Mouse (Mus musculus) liver, postnatal 0 days (tissue): ENCODE data around the gene Kirrel3. TPM values are rescaled to one million over a fixed set of nuclear protein-coding genes. Genes with fewer than 3 reads are reported as not detected.

Source experiments
- ATAC-seq: fragments of 200-750 bp; cut with Nextera tagmentation; 2 replicates; pipeline ENCODE4 v1.8.0; 2017; ENCODE audit warnings: mild to moderate bottlenecking, moderate library complexity
- DNase-seq: peaks from one replicate; pipeline ENCODE4 v3.0.0-alpha.2; 2016
- H3K27ac ChIP-seq: fragments of 300-500 bp; sonication (generic); 2 replicates; pipeline ENCODE4 v1.5.1; 2014; ENCODE audit warnings: antibody characterized with exemption, moderate library complexity, mild to moderate bottlenecking, low read depth
- H3K27me3 ChIP-seq: fragments of 300-500 bp; sonication (generic); 2 replicates; pipeline ENCODE4 v1.6.1; 2014; ENCODE audit warnings: low read length, control low read depth, mixed read lengths; ENCODE audit not compliant: insufficient read depth
- H3K36me3 ChIP-seq: fragments of 300-500 bp; sonication (generic); replicated peaks from 2 replicates; pipeline ENCODE4 v1.6.1; 2014; ENCODE audit warnings: mild to moderate bottlenecking, control low read depth, low read length, moderate library complexity, mixed read lengths; ENCODE audit not compliant: insufficient read depth
- H3K4me1 ChIP-seq: fragments of 300-500 bp; sonication (generic); 2 replicates; pipeline ENCODE4 v1.6.1; 2014; ENCODE audit warnings: antibody characterized with exemption, mild to moderate bottlenecking, control low read depth; ENCODE audit not compliant: insufficient read depth
- H3K4me2 ChIP-seq: fragments of 300-500 bp; sonication (generic); 2 replicates; pipeline ENCODE4 v1.6.1; 2014; ENCODE audit warnings: low read depth, mild to moderate bottlenecking, low read length, moderate library complexity, mixed read lengths
- H3K4me3 ChIP-seq: fragments of 300-500 bp; sonication (generic); 2 replicates; pipeline ENCODE4 v1.5.1; 2014; ENCODE audit warnings: low read depth, low read length
- H3K9ac ChIP-seq: fragments of 300-500 bp; sonication (generic); replicated peaks from 2 replicates; pipeline ENCODE4 v1.6.1; 2014; ENCODE audit warnings: mild to moderate bottlenecking, moderate library complexity
- H3K9me3 ChIP-seq: fragments of 300-500 bp; sonication (generic); 2 replicates; pipeline ENCODE4 v1.6.1; 2016; ENCODE audit warnings: mild to moderate bottlenecking, control low read depth, low read length, mixed read lengths
- CTCF ChIP-seq: sonication (generic); IDR thresholded peaks from 2 replicates; pipeline ENCODE4 v1.5.1; 2016; ENCODE audit warnings: antibody characterized with exemption, low read depth
- EP300 ChIP-seq: IDR thresholded peaks from 2 replicates; pipeline ENCODE4 v1.6.1; 2016; ENCODE audit warnings: antibody characterized with exemption, low read depth, mild to moderate bottlenecking
- WGBS: fragments of 180-500 bp; shearing (Covaris S2); extraction: QIAGEN DNeasy Blood & Tissue Kit; methylation state at CpG from one replicate; pipeline ENCODE4 v1.1.7; 2014; ENCODE audit not compliant: insufficient replicate concordance; 5-methylcytosine and 5-hydroxymethylcytosine counted together
- polyA plus RNA-seq: library from polyadenylated mRNA; unstranded; fragments of >200 nt; fragmentation: Nextera tagmentation; extraction: Ambion mirVana; gene quantifications from 2 replicates; pipeline ENCODE4 v1.2.1, GENCODE M21; 2015

The Kirrel3 gene
- polyA plus RNA-seq, 1 experiment from 2014 or later: 0.07 TPM

DNA sequence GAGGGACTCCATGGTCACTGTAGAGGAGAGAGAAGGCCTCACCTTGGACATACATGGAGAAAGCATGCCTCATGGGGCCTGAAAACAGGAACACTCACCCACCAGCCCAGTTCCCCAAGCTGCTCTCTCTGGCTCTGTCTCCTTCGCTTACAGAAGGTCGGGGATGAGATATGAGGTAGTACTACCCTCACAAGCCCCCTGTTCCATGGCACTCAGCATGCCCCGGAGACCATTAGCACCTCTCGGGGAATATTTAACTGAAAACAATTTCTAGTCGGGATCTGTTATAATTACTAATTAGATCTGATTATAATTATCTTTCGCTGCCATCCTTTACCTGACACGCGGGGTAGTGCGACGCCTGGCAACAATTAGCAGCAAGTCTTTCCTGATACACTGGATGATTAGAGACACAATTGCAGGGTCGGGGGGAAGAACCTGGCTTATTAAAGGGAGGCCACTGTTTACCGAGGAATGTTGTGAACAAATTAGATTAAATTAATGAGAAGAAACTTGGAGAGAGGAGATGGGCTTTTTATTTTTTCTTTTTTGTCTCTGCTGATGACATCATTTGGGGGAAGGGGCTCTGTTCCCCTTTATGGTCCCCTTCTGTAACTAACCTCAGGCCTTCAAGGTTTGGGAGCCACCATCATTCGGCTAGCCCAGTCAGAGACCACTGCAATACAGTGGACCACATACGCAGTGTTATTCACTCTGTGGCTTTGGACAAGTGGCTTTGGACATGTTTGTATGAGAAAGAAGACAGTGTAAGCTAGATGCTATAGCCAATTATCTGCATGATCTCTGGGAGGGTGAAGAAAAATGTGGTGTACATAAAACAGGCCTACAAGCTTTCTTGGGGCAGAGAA, 478.7 kb downstream of the Kirrel3 start:
- TF ChIP-seq CTCF: no peak
- Histone ChIP-seq H3K4me2 (no peak overlapping the region), H3K27me3 (no peaks in the 10 kb centered on the region), H3K4me1 (no peaks in the 10 kb centered on the region), H3K27ac (no peak overlapping the region), H3K9ac (no peak overlapping the region), H3K9me3 (no peaks in the 10 kb centered on the region), H3K36me3 (no peaks in the 10 kb centered on the region), H3K4me3 (no peak overlapping the region)
- 75% methylated on average over 14 of the region's 14 CpGs for WGBS
- DNase-seq: no peak
- no peak for ATAC-seq

DNA sequence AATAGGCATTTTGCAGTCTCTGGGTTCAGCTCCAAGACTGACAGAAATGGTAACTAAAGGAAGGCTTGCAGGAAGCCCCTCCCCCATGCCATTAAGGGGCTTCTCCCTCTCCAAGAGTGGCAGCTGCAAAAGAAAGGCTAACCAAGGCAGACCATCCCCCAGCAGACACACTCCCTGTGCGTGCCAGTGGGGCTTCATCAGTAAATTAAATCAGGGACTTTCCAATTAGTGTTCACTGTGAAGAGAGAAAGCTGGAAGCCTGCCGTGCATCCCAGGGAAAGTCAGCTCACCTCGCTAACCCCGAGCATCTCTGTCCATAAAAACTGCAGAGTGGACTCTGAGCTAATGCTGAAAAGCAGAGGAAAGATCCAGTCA, 479.3 kb downstream of the Kirrel3 start:
- H3K27me3 ChIP-seq: no peaks in the 10 kb centered on the region
- no peak overlapping the region for H3K27ac ChIP-seq

DNA sequence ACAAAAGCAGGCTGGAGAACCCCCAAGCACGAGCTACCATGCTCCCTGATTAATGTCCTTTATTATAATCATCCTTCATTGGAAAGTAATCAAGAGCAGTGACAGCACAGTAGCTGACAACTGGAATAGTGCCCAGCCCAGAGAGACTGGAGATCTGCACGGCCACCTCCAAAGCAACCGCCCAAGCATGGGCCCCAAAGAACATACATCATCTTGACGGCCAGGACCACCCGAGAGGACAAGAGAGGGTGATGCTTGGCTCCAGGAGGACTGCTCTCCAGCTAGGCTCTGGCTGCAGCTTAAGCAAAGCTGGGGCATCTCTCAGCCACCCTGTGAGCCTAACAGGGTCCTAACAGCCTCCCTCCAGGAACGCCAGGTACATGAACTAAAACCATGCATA, 482.1 kb downstream of the Kirrel3 start:
- WGBS: 53% methylated on average over 6 of the region's 6 CpGs
- no peak for ATAC-seq
- H3K9ac ChIP-seq: no peak overlapping the region
- H3K36me3 ChIP-seq: no peaks in the 10 kb centered on the region
- no peak for DNase-seq
- H3K9me3 ChIP-seq: no peaks in the 10 kb centered on the region
- no peak overlapping the region for H3K4me2 ChIP-seq
- no peaks in the 10 kb centered on the region for H3K4me1 ChIP-seq
- H3K4me3 ChIP-seq: no peak overlapping the region
- H3K27me3 ChIP-seq: no peaks in the 10 kb centered on the region
- TF ChIP-seq EP300 (no peak), CTCF (no peak)
- no peak overlapping the region for H3K27ac ChIP-seq

More for the DNA sequence above, 479.3 kb downstream of the Kirrel3 start:
- 54% methylated on average over 4 of the region's 4 CpGs for WGBS
- Histone ChIP-seq H3K4me3 (no peak overlapping the region), H3K4me1 (no peaks in the 10 kb centered on the region), H3K4me2 (no peak overlapping the region), H3K9ac (no peak overlapping the region), H3K36me3 (no peaks in the 10 kb centered on the region), H3K9me3 (no peaks in the 10 kb centered on the region)
- no peak for ATAC-seq
- DNase-seq: no peak
- no peak for TF ChIP-seq EP300
- no peak for TF ChIP-seq CTCF

DNA sequence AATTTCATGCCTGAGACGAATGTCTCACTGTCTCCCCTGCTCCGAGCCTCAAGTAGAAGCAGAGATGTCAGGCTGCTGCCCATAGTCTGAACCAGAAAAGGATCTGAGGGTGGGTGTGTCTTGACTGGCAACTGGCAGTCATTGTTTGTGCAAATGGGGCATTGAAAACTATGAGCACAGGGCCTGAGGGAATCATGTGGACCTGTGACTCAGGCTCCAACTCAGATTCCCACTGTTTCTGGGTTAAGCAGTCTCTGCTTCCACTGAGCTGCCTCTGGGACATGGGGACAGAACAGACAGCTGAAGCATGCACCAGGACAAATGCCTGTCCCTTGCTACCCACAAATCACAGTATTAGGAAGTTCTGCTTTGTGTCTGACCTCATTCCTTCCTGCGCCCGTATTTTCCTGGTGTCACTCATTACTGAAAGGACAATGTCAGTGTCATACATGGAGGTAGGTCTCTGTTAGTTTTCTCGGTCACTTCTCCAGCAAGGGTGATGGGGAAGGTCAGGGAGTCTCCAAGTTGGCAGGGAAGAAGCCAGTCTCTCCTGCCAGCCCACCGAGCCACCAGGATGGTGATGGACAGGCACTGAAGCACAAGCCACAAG, 484.3 kb downstream of the Kirrel3 start:
- Histone ChIP-seq H3K36me3 (no peaks in the 10 kb centered on the region), H3K4me2 (no peak overlapping the region), H3K27ac (no peak overlapping the region), H3K9me3 (no peaks in the 10 kb centered on the region), H3K27me3 (no peaks in the 10 kb centered on the region), H3K4me1 (no peaks in the 10 kb centered on the region), H3K4me3 (no peak overlapping the region), H3K9ac (no peak overlapping the region)
- no peak for TF ChIP-seq CTCF
- TF ChIP-seq EP300: no peak
- DNase-seq (no peak), ATAC-seq (no peak)
- 60% methylated on average over 6 of the region's 6 CpGs for WGBS

DNA sequence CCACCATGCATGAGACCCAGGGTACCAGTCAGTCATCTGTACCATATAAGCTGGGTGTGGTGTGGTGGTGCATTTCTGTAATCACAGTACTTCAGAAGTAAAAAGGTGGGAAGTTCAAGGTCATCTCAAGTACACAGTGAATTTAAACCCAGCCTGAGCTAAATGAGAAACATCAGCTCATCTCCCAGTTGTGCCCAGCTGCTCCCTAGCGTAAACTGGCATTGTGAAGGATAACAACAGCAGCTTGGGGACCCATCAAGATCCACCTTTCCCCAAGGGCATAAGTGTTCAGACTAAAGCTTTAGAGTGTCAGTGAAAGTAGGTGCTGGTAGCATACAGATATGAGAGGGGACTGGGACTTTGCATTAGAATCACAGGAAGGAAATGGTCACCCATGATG, 488.6 kb downstream of the Kirrel3 start:
- H3K4me2 ChIP-seq: no peak overlapping the region
- 88% methylated on average over 1 of the region's 1 CpGs for WGBS
- H3K27ac ChIP-seq: no peak overlapping the region
- no peak overlapping the region for H3K9ac ChIP-seq
- DNase-seq (no peak), ATAC-seq (no peak)
- TF ChIP-seq CTCF (no peak), EP300 (no peak)
- H3K9me3 ChIP-seq: no peaks in the 10 kb centered on the region; the same call in 1 of the 2 replicates
- H3K4me3 ChIP-seq: no peak overlapping the region
- no peaks in the 10 kb centered on the region for H3K4me1 ChIP-seq
- H3K27me3 ChIP-seq: no peaks in the 10 kb centered on the region
- H3K36me3 ChIP-seq: no peaks in the 10 kb centered on the region

DNA sequence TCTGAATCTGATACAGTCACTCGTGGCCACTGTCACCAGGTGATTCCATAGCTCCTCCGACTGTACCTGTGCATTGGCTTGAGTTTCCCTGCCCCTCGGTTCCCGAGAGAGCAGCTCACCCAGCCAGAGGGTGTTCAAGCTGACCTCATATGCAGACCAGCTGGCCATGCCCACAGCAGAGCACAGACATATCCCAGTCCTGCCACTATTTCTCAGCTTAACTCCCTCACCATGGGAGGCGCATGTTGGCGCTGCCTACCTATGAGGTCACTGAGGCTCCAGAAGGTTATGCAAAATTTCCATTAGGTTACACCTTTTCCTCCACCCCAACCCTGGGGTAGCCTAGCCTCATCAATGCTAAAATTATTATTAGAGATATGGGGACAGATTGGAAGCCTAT, 489.6 kb downstream of the Kirrel3 start:
- H3K27ac ChIP-seq: no peak overlapping the region
- WGBS: 85% methylated on average over 6 of the region's 6 CpGs
- no peaks in the 10 kb centered on the region; the same call in 1 of the 2 replicates for H3K9me3 ChIP-seq
- no peaks in the 10 kb centered on the region for H3K36me3 ChIP-seq
- H3K4me2 ChIP-seq: no peak overlapping the region
- no peaks in the 10 kb centered on the region for H3K27me3 ChIP-seq
- ATAC-seq (no peak), DNase-seq (no peak)
- TF ChIP-seq EP300: no peak
- no peak for TF ChIP-seq CTCF
- no peak overlapping the region for H3K9ac ChIP-seq
- H3K4me1 ChIP-seq: no peaks in the 10 kb centered on the region
- no peak overlapping the region for H3K4me3 ChIP-seq
